Mouse (Mus musculus) ES-CJ7 (cell line): ENCODE results near the gene Epb41l2.

Experiments
- DNase-seq: peaks from one replicate; pipeline ENCODE4 v3.0.0; 2011; ENCODE audit warnings: low read depth, low spot score

Epb41l2 gene

GRCm38 (mm10) chr10:25482791-25483190 is 123.2 kb downstream of the Epb41l2 start:
- no peak for DNase-seq

- peak; percentile 29 for DNase-seq
These were observed 128.9 kb downstream of the Epb41l2 start for GRCm38 (mm10) chr10:25488456-25488855.

- DNase-seq = peak; percentile 35
These were observed 139.9 kb downstream of the Epb41l2 start for GRCm38 (mm10) chr10:25499323-25500071.

GRCm38 (mm10) chr10:25503250-25503649 is 143.7 kb downstream of the Epb41l2 start:
- no peak for DNase-seq

GRCm38 (mm10) chr10:25513821-25514220 is 154.2 kb downstream of the Epb41l2 start:
- DNase-seq = no peak

- no peak for DNase-seq
These were observed 160.4 kb downstream of the Epb41l2 start for GRCm38 (mm10) chr10:25519954-25520353.

- no peak for DNase-seq
These were observed 160.8 kb downstream of the Epb41l2 start for GRCm38 (mm10) chr10:25520428-25520827.

GRCm38 (mm10) chr10:25523727-25524126 is 164.1 kb downstream of the Epb41l2 start:
- no peak for DNase-seq

GRCm38 (mm10) chr10:25526156-25526555 is 166.6 kb downstream of the Epb41l2 start:
- DNase-seq = no peak

- no peak for DNase-seq
These were observed 167.0 kb downstream of the Epb41l2 start for GRCm38 (mm10) chr10:25526622-25527021.

GRCm38 (mm10) chr10:25527126-25527525 is 167.5 kb downstream of the Epb41l2 start:
- no peak for DNase-seq

GRCm38 (mm10) chr10:25531335-25531734 is 171.7 kb downstream of the Epb41l2 start:
- DNase-seq = no peak

- no peak for DNase-seq
These were observed 173.5 kb downstream of the Epb41l2 start for GRCm38 (mm10) chr10:25533105-25533504.

GRCm38 (mm10) chr10:25533513-25534246 is 174.1 kb downstream of the Epb41l2 start:
- DNase-seq = no peak

- DNase-seq = no peak
These were observed 174.9 kb downstream of the Epb41l2 start for GRCm38 (mm10) chr10:25534467-25534866.

GRCm38 (mm10) chr10:25535891-25536331 is 176.3 kb downstream of the Epb41l2 start, which contains the start of gene Smlr1:
TSS of gene Smlr1 (minus strand) at chr10:25536267.
- no peak for DNase-seq

- no peak for DNase-seq
These were observed 177.0 kb downstream of the Epb41l2 start for GRCm38 (mm10) chr10:25536621-25537020.

- no peak for DNase-seq
These were observed 179.1 kb downstream of the Epb41l2 start for GRCm38 (mm10) chr10:25538738-25539137.

GRCm38 (mm10) chr10:25539146-25539770 is 179.7 kb downstream of the Epb41l2 start:
- no peak for DNase-seq

GRCm38 (mm10) chr10:25539771-25540168 is 180.2 kb downstream of the Epb41l2 start:
- DNase-seq = no peak

GRCm38 (mm10) chr10:25541097-25541496 is 181.5 kb downstream of the Epb41l2 start:
- no peak for DNase-seq

GRCm38 (mm10) chr10:25552936-25553335 is 193.3 kb downstream of the Epb41l2 start:
- no peak for DNase-seq
